Mouse (Mus musculus): ENCODE data around the gene Stx1b. TPM values are rescaled to one million over a fixed set of nuclear protein-coding genes. Genes with fewer than 3 reads are reported as not detected.

The Stx1b gene
- polyA plus RNA-seq (2014; fragmentation: Nextera tagmentation; extraction: Ambion mirVana) = 7.8 and 8.1 TPM in 2 replicates

DNA sequence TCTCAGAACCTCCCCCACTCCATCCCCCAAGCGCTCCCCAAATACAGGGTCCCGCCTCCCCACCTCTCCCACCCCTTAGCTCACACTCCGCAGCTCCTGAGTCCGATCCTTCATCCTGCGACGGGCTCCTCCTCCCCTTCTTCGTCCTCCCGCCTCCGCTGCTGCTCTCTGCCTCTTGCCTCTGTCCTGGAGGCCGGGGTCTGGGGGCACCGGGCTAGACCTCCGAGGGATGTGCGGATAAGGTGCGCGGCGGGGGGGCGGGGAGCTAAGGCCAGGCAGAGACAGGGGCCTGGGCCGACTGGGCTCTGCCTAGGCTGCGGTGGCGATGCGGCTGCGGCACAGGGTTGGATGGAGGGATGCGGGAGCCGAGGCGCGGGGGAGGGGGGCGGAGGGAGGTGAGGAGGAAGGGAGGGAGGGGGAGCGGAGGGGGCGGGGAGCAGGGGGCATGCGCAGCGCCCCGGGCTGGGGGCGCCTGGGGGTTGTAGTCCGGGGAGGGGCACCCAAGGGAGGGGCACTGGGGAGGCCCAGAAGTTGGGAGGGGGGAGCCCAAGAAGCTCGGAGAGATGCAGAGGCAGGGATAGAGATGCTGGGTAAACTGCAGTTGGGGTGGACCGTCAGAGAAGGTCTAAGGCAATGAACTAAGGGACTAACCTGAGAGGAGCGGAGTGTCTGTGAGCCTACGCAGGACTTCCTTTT, at the start of gene Stx1b, which contains the start of gene Stx4a:
Gene Stx1b (minus strand): TSS at position 374 of the 696 bp plus-strand sequence.
Gene Stx4a (plus strand): TSS at position 119 of the 696 bp plus-strand sequence.
- Histone ChIP-seq H3K4me2 (ENCODE audit: low read depth) (peak within 1 kb of the TSS; percentile 75), H3K4me1 (ENCODE audit: control insufficient read depth, insufficient read depth, low read length) (peaks cover 3% of the 10 kb centered on the region; the same call in 1 of the 2 replicates), H3K36me3 (ENCODE audit: control insufficient read depth, insufficient read depth, low read length) (no peaks in the 10 kb centered on the region), H3K27ac (ENCODE audit: low read depth, low read length) (0 out of 2 replicates have a peak within 1 kb of the TSS, but pooled peaks have one; percentile 53), H3K9ac (ENCODE audit: low read length) (peak within 1 kb of the TSS; percentile 79), H3K27me3 (ENCODE audit: control insufficient read depth, insufficient read depth, low read length) (no peaks in the 10 kb centered on the region), H3K9me3 (ENCODE audit: control insufficient read depth, low read length) (no peaks in the 10 kb centered on the region), H3K4me3 (ENCODE audit: low read depth, low read length) (peak within 1 kb of the TSS; percentile 67)
- WGBS = 5% methylated on average over 28 of the region's 38 CpGs
- DNase-seq (ENCODE audit: low spot score) = peak; percentile 80
- peak; percentile 86 for ATAC-seq (ENCODE audit: insufficient read depth, low FRiP score, low TSS enrichment)

GRCm38 (mm10) chr7:127870136-127870821, 45.9 kb upstream of the Stx1b start:
- no peak for ATAC-seq (ENCODE audit: insufficient read depth, low FRiP score, low TSS enrichment)
- DNase-seq (ENCODE audit: low spot score) = no peak
- peaks cover 25% of the 10 kb centered on the region for H3K36me3 ChIP-seq (ENCODE audit: control insufficient read depth, insufficient read depth, low read length)
- 85% methylated on average over 5 of the region's 5 CpGs for WGBS
- no peak overlapping the region for H3K4me2 ChIP-seq (ENCODE audit: low read depth)
- H3K9me3 ChIP-seq (ENCODE audit: control insufficient read depth, low read length) = no peaks in the 10 kb centered on the region
- H3K9ac ChIP-seq (ENCODE audit: low read length) = no peak overlapping the region
- no peaks in the 10 kb centered on the region for H3K27me3 ChIP-seq (ENCODE audit: control insufficient read depth, insufficient read depth, low read length)
- no peak overlapping the region for H3K27ac ChIP-seq (ENCODE audit: low read depth, low read length)
- no peak overlapping the region for H3K4me3 ChIP-seq (ENCODE audit: low read depth, low read length)
- peaks cover 11% of the 10 kb centered on the region for H3K4me1 ChIP-seq (ENCODE audit: control insufficient read depth, insufficient read depth, low read length)

DNA sequence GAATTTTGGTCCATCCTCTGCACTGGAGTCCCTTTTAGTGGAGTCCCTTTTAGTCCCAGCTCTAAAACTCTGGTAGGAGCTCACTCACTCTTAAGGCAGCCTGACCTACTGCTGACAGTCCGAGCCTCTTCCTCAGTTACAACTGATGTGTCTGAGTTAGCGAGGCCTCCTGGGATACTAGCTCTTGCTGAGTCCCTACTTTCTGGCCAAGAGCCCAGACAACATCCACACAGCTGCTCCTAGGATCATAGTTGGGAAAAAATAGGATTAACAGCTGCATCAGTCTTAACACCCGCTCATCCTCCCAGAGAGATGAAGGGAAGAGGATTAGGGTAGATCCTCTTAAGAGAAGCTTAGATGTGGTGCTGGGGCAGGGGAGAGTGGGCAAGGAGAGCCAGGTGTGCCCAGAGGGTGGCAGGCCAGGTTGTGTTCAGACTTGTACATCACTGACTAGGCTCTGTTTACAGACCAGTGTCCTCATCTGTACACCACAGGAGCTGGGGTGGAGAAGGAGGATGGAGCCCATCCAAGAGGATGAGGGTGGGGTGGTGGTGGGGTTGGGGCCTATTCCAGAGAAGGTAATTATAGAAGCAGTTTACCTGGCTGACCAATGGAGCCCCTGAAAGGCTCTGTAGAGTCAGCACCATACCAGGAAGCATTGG, 44.9 kb upstream of the Stx1b start:
- H3K36me3 ChIP-seq (ENCODE audit: control insufficient read depth, insufficient read depth, low read length) = peaks cover 25% of the 10 kb centered on the region
- WGBS = 91% methylated on average over 3 of the region's 3 CpGs
- H3K27ac ChIP-seq (ENCODE audit: low read depth, low read length) = no peak overlapping the region
- H3K27me3 ChIP-seq (ENCODE audit: control insufficient read depth, insufficient read depth, low read length) = no peaks in the 10 kb centered on the region
- H3K9ac ChIP-seq (ENCODE audit: low read length) = no peak overlapping the region
- peaks cover 7% of the 10 kb centered on the region for H3K4me1 ChIP-seq (ENCODE audit: control insufficient read depth, insufficient read depth, low read length)
- H3K4me3 ChIP-seq (ENCODE audit: low read depth, low read length) = no peak overlapping the region
- ATAC-seq (ENCODE audit: insufficient read depth, low FRiP score, low TSS enrichment) = no peak
- no peak for DNase-seq (ENCODE audit: low spot score)
- no peak overlapping the region for H3K4me2 ChIP-seq (ENCODE audit: low read depth)
- H3K9me3 ChIP-seq (ENCODE audit: control insufficient read depth, low read length) = no peaks in the 10 kb centered on the region

- peaks cover 23% of the 10 kb centered on the region for H3K36me3 ChIP-seq (ENCODE audit: control insufficient read depth, insufficient read depth, low read length)
Measured at GRCm38 (mm10) chr7:127867641-127868040, 43.3 kb upstream of the Stx1b start.

DNA sequence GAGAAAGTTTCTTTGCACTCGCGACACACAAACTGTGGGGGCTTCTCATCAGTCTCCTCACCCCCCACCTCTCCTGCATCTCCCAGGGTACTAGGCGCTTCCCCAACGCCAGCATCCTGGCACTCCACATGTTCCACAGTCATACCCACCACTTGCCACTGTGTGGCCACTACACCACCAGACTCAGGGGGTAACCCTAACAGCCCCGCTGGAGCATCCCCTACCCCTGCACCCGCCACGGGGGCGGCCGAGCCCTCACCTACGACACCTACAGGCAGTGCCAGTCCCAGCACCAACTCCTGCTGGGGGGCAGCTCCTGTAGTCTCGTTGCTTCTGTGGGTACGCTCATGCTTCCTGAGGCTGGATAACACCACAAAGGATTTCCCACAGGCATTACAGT, 42.1 kb upstream of the Stx1b start:
- no peak for DNase-seq (ENCODE audit: low spot score)
- peaks cover 23% of the 10 kb centered on the region for H3K36me3 ChIP-seq (ENCODE audit: control insufficient read depth, insufficient read depth, low read length)
- H3K4me3 ChIP-seq (ENCODE audit: low read depth, low read length) = no peak overlapping the region
- WGBS = 95% methylated on average over 12 of the region's 12 CpGs
- no peak for ATAC-seq (ENCODE audit: insufficient read depth, low FRiP score, low TSS enrichment)
- H3K4me2 ChIP-seq (ENCODE audit: low read depth) = no peak overlapping the region
- no peak overlapping the region for H3K9ac ChIP-seq (ENCODE audit: low read length)
- no peaks in the 10 kb centered on the region for H3K4me1 ChIP-seq (ENCODE audit: control insufficient read depth, insufficient read depth, low read length)
- no peaks in the 10 kb centered on the region for H3K27me3 ChIP-seq (ENCODE audit: control insufficient read depth, insufficient read depth, low read length)
- no peaks in the 10 kb centered on the region for H3K9me3 ChIP-seq (ENCODE audit: control insufficient read depth, low read length)
- H3K27ac ChIP-seq (ENCODE audit: low read depth, low read length) = no peak overlapping the region

More at GRCm38 (mm10) chr7:127867641-127868040, 43.3 kb upstream of the Stx1b start:
- H3K4me3 ChIP-seq (ENCODE audit: low read depth, low read length) = no peak overlapping the region
- no peaks in the 10 kb centered on the region for H3K27me3 ChIP-seq (ENCODE audit: control insufficient read depth, insufficient read depth, low read length)
- H3K4me2 ChIP-seq (ENCODE audit: low read depth) = no peak overlapping the region
- no peak overlapping the region for H3K9ac ChIP-seq (ENCODE audit: low read length)
- no peak for DNase-seq (ENCODE audit: low spot score)
- no peaks in the 10 kb centered on the region for H3K4me1 ChIP-seq (ENCODE audit: control insufficient read depth, insufficient read depth, low read length)
- no peak for ATAC-seq (ENCODE audit: insufficient read depth, low FRiP score, low TSS enrichment)
- H3K9me3 ChIP-seq (ENCODE audit: control insufficient read depth, low read length) = no peaks in the 10 kb centered on the region
- 97% methylated on average over 18 of the region's 18 CpGs for WGBS
- no peak overlapping the region for H3K27ac ChIP-seq (ENCODE audit: low read depth, low read length)

GRCm38 (mm10) chr7:127858258-127858657, 33.9 kb upstream of the Stx1b start:
- Histone ChIP-seq H3K4me2 (ENCODE audit: low read depth) (no peak overlapping the region), H3K4me1 (ENCODE audit: control insufficient read depth, insufficient read depth, low read length) (no peaks in the 10 kb centered on the region), H3K4me3 (ENCODE audit: low read depth, low read length) (no peak overlapping the region), H3K9ac (ENCODE audit: low read length) (no peak overlapping the region), H3K36me3 (ENCODE audit: control insufficient read depth, insufficient read depth, low read length) (no peaks in the 10 kb centered on the region), H3K9me3 (ENCODE audit: control insufficient read depth, low read length) (no peaks in the 10 kb centered on the region), H3K27ac (ENCODE audit: low read depth, low read length) (no peak overlapping the region), H3K27me3 (ENCODE audit: control insufficient read depth, insufficient read depth, low read length) (no peaks in the 10 kb centered on the region)
- WGBS = 96% methylated on average over 6 of the region's 6 CpGs
- DNase-seq (ENCODE audit: low spot score) = no peak
- ATAC-seq (ENCODE audit: insufficient read depth, low FRiP score, low TSS enrichment) = no peak

- no peak for DNase-seq (ENCODE audit: low spot score)
- 72% methylated on average over 5 of the region's 5 CpGs for WGBS
- ATAC-seq (ENCODE audit: insufficient read depth, low FRiP score, low TSS enrichment) = no peak
Measured at GRCm38 (mm10) chr7:127850906-127851305, 26.6 kb upstream of the Stx1b start.

GRCm38 (mm10) chr7:127849973-127850875, 25.9 kb upstream of the Stx1b start:
- H3K36me3 ChIP-seq (ENCODE audit: control insufficient read depth, insufficient read depth, low read length) = no peaks in the 10 kb centered on the region
- no peak overlapping the region for H3K9ac ChIP-seq (ENCODE audit: low read length)
- no peak overlapping the region for H3K4me3 ChIP-seq (ENCODE audit: low read depth, low read length)
- no peaks in the 10 kb centered on the region for H3K9me3 ChIP-seq (ENCODE audit: control insufficient read depth, low read length)
- no peaks in the 10 kb centered on the region for H3K27me3 ChIP-seq (ENCODE audit: control insufficient read depth, insufficient read depth, low read length)
- DNase-seq (ENCODE audit: low spot score) (no peak), ATAC-seq (ENCODE audit: insufficient read depth, low FRiP score, low TSS enrichment) (no peak)
- 80% methylated on average over 6 of the region's 6 CpGs for WGBS
- H3K27ac ChIP-seq (ENCODE audit: low read depth, low read length) = no peak overlapping the region
- H3K4me1 ChIP-seq (ENCODE audit: control insufficient read depth, insufficient read depth, low read length) = no peaks in the 10 kb centered on the region
- no peak overlapping the region for H3K4me2 ChIP-seq (ENCODE audit: low read depth)

More at GRCm38 (mm10) chr7:127850906-127851305, 26.6 kb upstream of the Stx1b start:
- no peak overlapping the region for H3K9ac ChIP-seq (ENCODE audit: low read length)
- no peaks in the 10 kb centered on the region for H3K27me3 ChIP-seq (ENCODE audit: control insufficient read depth, insufficient read depth, low read length)
- no peaks in the 10 kb centered on the region for H3K9me3 ChIP-seq (ENCODE audit: control insufficient read depth, low read length)
- no peak overlapping the region for H3K4me2 ChIP-seq (ENCODE audit: low read depth)
- no peak overlapping the region for H3K27ac ChIP-seq (ENCODE audit: low read depth, low read length)
- H3K4me3 ChIP-seq (ENCODE audit: low read depth, low read length) = no peak overlapping the region
- H3K36me3 ChIP-seq (ENCODE audit: control insufficient read depth, insufficient read depth, low read length) = no peaks in the 10 kb centered on the region
- no peaks in the 10 kb centered on the region for H3K4me1 ChIP-seq (ENCODE audit: control insufficient read depth, insufficient read depth, low read length)

Data from neural tube, embryonic 11.5 days (tissue).